Mouse (Mus musculus) small intestine, adult 2 months (tissue): Measurements from ENCODE around the gene Tyrp1.

Source experiments
- CTCF ChIP-seq: fragments of 200-500 bp; IDR thresholded peaks from 2 replicates; pipeline ENCODE4 v1.5.1; 2012; ENCODE audit warnings: low read depth, mild to moderate bottlenecking, control low read depth, inconsistent platforms, low read length, moderate library complexity, mixed read lengths; ENCODE audit not compliant: insufficient replicate concordance, insufficient read length; ENCODE audit errors: extremely low read depth
- POLR2A ChIP-seq: fragments of 200-500 bp; IDR thresholded peaks from 2 replicates; pipeline ENCODE4 v1.6.1; 2012; ENCODE audit warnings: low read depth, mild to moderate bottlenecking, control low read depth, inconsistent platforms, low read length, moderate library complexity

DNA sequence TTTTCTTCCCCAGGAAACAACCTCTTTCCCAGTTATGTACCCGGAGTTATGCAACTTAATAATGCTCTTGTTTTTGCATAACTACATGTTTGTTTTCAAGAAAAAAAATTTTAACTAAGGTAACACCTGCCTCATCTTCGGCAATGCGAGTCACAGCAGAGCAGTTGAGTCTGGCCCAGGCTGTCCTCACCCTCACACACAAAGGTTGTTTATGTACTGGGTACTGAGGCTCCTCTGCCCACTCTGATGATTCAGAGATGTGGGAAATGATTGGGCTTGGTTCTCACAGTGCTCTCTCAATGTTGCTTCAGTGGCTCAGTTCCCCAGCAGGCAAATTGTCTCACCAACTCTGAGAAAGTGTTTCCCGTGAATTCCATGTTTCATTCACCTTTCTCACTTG, 52.7 kb downstream of the Tyrp1 start:
- TF ChIP-seq CTCF: no peak
- TF ChIP-seq POLR2A: no peak
